Mouse (Mus musculus): Measurements from ENCODE around the gene Mpped2. TPM values are rescaled to one million over a fixed set of nuclear protein-coding genes. Genes with fewer than 3 reads are reported as not detected.

Gene Mpped2
- total and polyA plus RNA-seq, 3 experiments = not detected

DNA sequence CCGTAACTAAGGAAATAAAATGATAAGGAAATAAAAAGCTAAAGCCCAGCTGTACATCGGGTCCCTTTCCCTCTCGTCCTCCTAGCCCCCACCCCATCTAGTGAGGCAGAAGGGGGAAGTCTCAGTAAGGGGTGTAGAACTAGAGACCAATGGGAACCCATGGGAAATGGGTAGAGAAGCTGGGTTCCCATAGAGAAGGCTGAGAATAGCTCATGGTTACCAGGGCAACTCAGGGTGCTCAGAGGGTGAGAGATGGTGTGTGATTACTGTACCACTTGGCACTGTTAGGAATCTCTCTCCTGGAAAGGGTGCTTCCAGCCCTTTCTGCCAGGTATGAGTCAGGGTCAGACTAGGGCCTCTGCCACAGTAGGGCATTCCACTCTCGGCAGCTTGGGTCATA, 54.3 kb downstream of the Mpped2 start:
- Histone ChIP-seq H3K4me2 (ENCODE audit: insufficient read depth, low read depth, poor library complexity, severe bottlenecking) (no peak overlapping the region), H3K9me3 (replicated peaks; ENCODE audit: low read length) (peaks cover 68% of the 10 kb centered on the region), H3K27me3 (replicated peaks) (no peaks in the 10 kb centered on the region), H3K4me3 (replicated peaks in 1 of 3; ENCODE audit: low read depth in 2 of 3, low read length in 2 of 3, poor library complexity in 1 of 3) (no peak overlapping the region), H3K9ac (ENCODE audit: insufficient read depth, low read depth) (no peak overlapping the region), H3K79me2 (replicated peaks; ENCODE audit: control insufficient read depth, extremely low read depth, insufficient read depth, poor library complexity, severe bottlenecking) (no peaks in the 10 kb centered on the region), H3K4me1 (ENCODE audit: control insufficient read depth in 1 of 2, insufficient read depth in 2 of 2) (no peaks in the 10 kb centered on the region), H3K36me3 (replicated peaks in 1 of 2; ENCODE audit: control insufficient read depth in 1 of 2, insufficient read depth in 1 of 2, low read length in 1 of 2) (no peaks in the 10 kb centered on the region), H3K27ac (ENCODE audit: insufficient read depth, low read depth) (no peak overlapping the region)
- dilution Hi-C loops (cut with MboI; ENCODE audit: extremely low pct_ligation_motif_present, extremely low pct_unique_long_range_greater_than_20kb, low sequenced_read_pairs) (no loop called here), in situ Hi-C loops (cut with MboI; ENCODE audit: low pct_ligation_motif_present, low pct_unique_long_range_greater_than_20kb, low sequenced_read_pairs) (no loop called here)
- DNase-seq (ENCODE audit: extremely low read depth) = no peak
- no peak for TF ChIP-seq MYC (IDR thresholded peaks at IDR 0.05; ENCODE audit: low read depth, low read length)
- TF ChIP-seq MAFK (IDR thresholded peaks at IDR 0.05; ENCODE audit: insufficient replicate concordance, low read length) = no peak
- no peak for TF ChIP-seq IRF4 (IDR thresholded peaks at IDR 0.05; ENCODE audit: low read depth, low read length)
- no peak for TF ChIP-seq BHLHE40 (IDR thresholded peaks at IDR 0.05; ENCODE audit: low read depth, low read length)

DNA sequence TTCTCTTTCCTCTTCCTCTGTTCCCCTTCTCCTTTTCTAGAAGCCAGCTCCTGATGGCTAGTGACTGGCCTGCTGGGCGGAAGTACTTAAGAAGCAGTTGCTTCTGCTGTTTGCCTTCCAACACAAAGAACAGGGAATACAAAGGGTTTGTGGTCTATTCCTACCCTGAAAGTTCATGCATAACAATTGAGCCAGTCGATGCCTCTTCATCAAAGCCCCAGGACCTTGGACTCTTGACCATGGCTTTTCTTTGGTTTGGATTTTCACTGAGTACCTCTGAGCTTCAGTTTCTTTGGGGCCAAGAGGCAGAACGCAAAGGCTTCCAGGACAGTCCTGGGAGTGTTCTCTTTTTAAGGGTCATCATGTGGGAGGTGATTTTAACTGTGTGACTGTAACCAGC, 57.8 kb downstream of the Mpped2 start:
- in situ Hi-C loops (cut with MboI; ENCODE audit: low pct_ligation_motif_present, low pct_unique_long_range_greater_than_20kb, low sequenced_read_pairs) = no loop called here

DNA sequence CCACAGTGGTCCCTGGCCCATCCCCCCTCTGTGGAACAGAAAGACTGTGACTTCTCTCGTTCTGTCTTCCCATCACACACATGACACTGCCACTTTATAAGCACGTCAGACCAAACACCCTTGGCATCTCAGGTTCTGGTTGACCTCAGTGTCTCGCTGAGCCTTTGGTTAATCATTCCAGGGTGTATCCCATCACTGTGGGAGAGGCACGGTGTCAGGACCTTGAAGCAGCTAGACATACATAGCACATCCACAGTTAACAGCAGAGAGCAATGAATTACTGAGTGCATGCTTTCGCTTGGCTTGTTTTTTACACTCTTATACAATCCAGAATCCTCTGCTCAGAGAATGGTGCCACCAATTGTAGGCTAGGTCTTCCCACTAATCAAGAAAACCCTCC, 60.6 kb downstream of the Mpped2 start:
- no peak overlapping the region for H3K4me2 ChIP-seq (ENCODE audit: insufficient read depth, low read depth, poor library complexity, severe bottlenecking)
- H3K9me3 ChIP-seq (replicated peaks; ENCODE audit: low read length) = peaks cover 72% of the 10 kb centered on the region
- TF ChIP-seq ELF1 (IDR thresholded peaks at IDR 0.05; ENCODE audit: low read depth, low read length) = no peak
- no peak for TF ChIP-seq JUN (IDR thresholded peaks at IDR 0.05; ENCODE audit: insufficient read depth, low read depth, low read length)
- no peak for TF ChIP-seq POLR2AphosphoS2 (IDR thresholded peaks at IDR 0.05; ENCODE audit: low read depth, low read length)
- TF ChIP-seq IRF4 (IDR thresholded peaks at IDR 0.05; ENCODE audit: low read depth, low read length) = no peak
- no peak for TF ChIP-seq RCOR1 (conservative IDR thresholded peaks at IDR 0.05; ENCODE audit: low read depth, low read length)
- TF ChIP-seq E2F4 (IDR thresholded peaks at IDR 0.05; ENCODE audit: insufficient replicate concordance, low read depth, low read length) = no peak
- no peak for TF ChIP-seq SMC3 (IDR thresholded peaks at IDR 0.05; ENCODE audit: low read depth, low read length)
- TF ChIP-seq CTCF (conservative IDR thresholded peaks at IDR 0.05 in 1 of 2, IDR thresholded peaks at IDR 0.05 in 1 of 2; ENCODE audit: low read depth in 2 of 2, low read length in 2 of 2) = no peak
- no peak for TF ChIP-seq NRF1 (IDR thresholded peaks at IDR 0.05; ENCODE audit: low read depth, low read length)
- TF ChIP-seq EP300 (IDR thresholded peaks at IDR 0.05; ENCODE audit: low read length) = no peak
- TF ChIP-seq TCF12 (IDR thresholded peaks at IDR 0.05; ENCODE audit: low read depth, low read length) = no peak
- TF ChIP-seq NELFE (IDR thresholded peaks at IDR 0.05; ENCODE audit: low read depth, low read length) = no peak
- TF ChIP-seq MEF2A (IDR thresholded peaks at IDR 0.05; ENCODE audit: borderline replicate concordance, low read depth, low read length) = no peak
- TF ChIP-seq POLR2A (IDR thresholded peaks at IDR 0.05; ENCODE audit: low read depth, low read length) = no peak
- TF ChIP-seq MAFK (IDR thresholded peaks at IDR 0.05; ENCODE audit: insufficient replicate concordance, low read length) = no peak
- in situ Hi-C loops (cut with MboI; ENCODE audit: low pct_ligation_motif_present, low pct_unique_long_range_greater_than_20kb, low sequenced_read_pairs) (no loop called here), dilution Hi-C loops (cut with MboI; ENCODE audit: extremely low pct_ligation_motif_present, extremely low pct_unique_long_range_greater_than_20kb, low sequenced_read_pairs) (no loop called here)
- H3K4me3 ChIP-seq (replicated peaks in 1 of 3; ENCODE audit: low read depth in 2 of 3, low read length in 2 of 3, poor library complexity in 1 of 3) = no peak overlapping the region
- no peaks in the 10 kb centered on the region for H3K79me2 ChIP-seq (replicated peaks; ENCODE audit: control insufficient read depth, extremely low read depth, insufficient read depth, poor library complexity, severe bottlenecking)
- no peaks in the 10 kb centered on the region for H3K4me1 ChIP-seq (ENCODE audit: control insufficient read depth in 1 of 2, insufficient read depth in 2 of 2)
- H3K27me3 ChIP-seq (replicated peaks) = no peaks in the 10 kb centered on the region
- no peak for DNase-seq (ENCODE audit: extremely low read depth)
- H3K36me3 ChIP-seq (replicated peaks in 1 of 2; ENCODE audit: control insufficient read depth in 1 of 2, insufficient read depth in 1 of 2, low read length in 1 of 2) = no peaks in the 10 kb centered on the region
- H3K27ac ChIP-seq (ENCODE audit: insufficient read depth, low read depth) = no peak overlapping the region
- no peak overlapping the region for H3K9ac ChIP-seq (ENCODE audit: insufficient read depth, low read depth)

More for the DNA sequence above, 57.8 kb downstream of the Mpped2 start:
- Histone ChIP-seq H3K36me3 (replicated peaks in 1 of 2; ENCODE audit: control insufficient read depth in 1 of 2, insufficient read depth in 1 of 2, low read length in 1 of 2) (no peaks in the 10 kb centered on the region), H3K4me3 (replicated peaks in 1 of 3; ENCODE audit: low read depth in 2 of 3, low read length in 2 of 3, poor library complexity in 1 of 3) (no peak overlapping the region), H3K27me3 (replicated peaks) (no peaks in the 10 kb centered on the region), H3K27ac (ENCODE audit: insufficient read depth, low read depth) (no peak overlapping the region), H3K9ac (ENCODE audit: insufficient read depth, low read depth) (no peak overlapping the region), H3K4me1 (ENCODE audit: control insufficient read depth in 1 of 2, insufficient read depth in 2 of 2) (no peaks in the 10 kb centered on the region), H3K4me2 (ENCODE audit: insufficient read depth, low read depth, poor library complexity, severe bottlenecking) (no peak overlapping the region), H3K9me3 (replicated peaks; ENCODE audit: low read length) (peaks cover 70% of the 10 kb centered on the region), H3K79me2 (replicated peaks; ENCODE audit: control insufficient read depth, extremely low read depth, insufficient read depth, poor library complexity, severe bottlenecking) (no peaks in the 10 kb centered on the region)
- DNase-seq (ENCODE audit: extremely low read depth) = no peak
- TF ChIP-seq JUN (IDR thresholded peaks at IDR 0.05; ENCODE audit: insufficient read depth, low read depth, low read length) (no peak), RAD21 (IDR thresholded peaks at IDR 0.05; ENCODE audit: low read depth, low read length) (no peak), MAZ (IDR thresholded peaks at IDR 0.05; ENCODE audit: low read depth, low read length) (no peak)
- dilution Hi-C loops (cut with MboI; ENCODE audit: extremely low pct_ligation_motif_present, extremely low pct_unique_long_range_greater_than_20kb, low sequenced_read_pairs) = no loop called here

All from CH12.LX (cell line).